Mouse (Mus musculus): Measurements from ENCODE around the gene Rhobtb1. TPM values are rescaled to one million over a fixed set of nuclear protein-coding genes. Genes with fewer than 3 reads are reported as not detected.

Gene Rhobtb1
- polyA plus RNA-seq, 1 experiment from 2014 or later = 16.1 TPM

DNA sequence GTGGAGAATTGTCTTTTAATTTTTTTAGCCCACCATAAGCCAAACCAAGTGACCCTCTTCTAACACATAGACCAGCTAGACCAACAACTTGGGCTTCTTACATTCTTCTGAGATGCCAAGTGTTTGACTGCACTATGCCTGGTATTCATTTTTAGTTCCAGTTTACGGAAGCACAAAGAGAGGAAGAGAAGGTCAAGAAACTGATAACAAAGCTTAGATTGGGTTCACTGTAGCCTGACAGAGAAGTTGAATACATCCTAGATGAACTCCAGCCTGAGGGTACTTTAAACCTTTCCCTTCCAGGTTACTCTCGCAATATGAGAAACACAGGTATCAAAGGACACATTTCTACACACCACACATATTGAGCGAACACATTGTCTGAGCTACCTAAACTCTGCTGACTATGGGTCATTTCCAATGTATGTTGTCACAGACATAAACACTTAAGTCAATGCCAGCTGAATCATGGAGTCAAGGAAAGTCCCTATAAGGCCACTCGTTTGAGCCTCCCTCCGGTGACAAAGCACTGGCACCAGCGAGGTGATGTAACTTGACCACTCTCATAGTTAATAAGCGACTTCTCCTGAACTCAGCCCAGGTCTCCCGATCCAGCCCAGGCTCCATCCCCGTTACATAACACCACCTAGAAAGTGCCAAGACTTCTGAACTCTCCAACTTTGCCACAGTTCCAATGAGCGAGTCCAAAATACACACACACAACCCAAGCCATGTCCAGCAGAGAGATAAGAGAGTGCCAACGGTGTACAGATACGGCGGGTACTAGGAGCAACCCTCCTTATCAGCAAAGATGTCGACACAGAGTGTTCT lies 67.4 kb downstream of the Rhobtb1 start:
- ATAC-seq (ENCODE audit: insufficient read depth, low FRiP score, low TSS enrichment) = no peak
- no peaks in the 10 kb centered on the region for H3K36me3 ChIP-seq (ENCODE audit: control insufficient read depth, insufficient read depth, low read length)
- 92% methylated on average over 14 of the region's 14 CpGs for WGBS

GRCm38 (mm10) chr10:69219289-69219626 lies 68.0 kb downstream of the Rhobtb1 start:
- Histone ChIP-seq H3K9me3 (ENCODE audit: control insufficient read depth, low read length) (no peaks in the 10 kb centered on the region), H3K27ac (ENCODE audit: low read depth, low read length) (no peak overlapping the region), H3K4me2 (ENCODE audit: low read depth) (no peak overlapping the region), H3K4me3 (ENCODE audit: low read depth, low read length) (no peak overlapping the region), H3K4me1 (ENCODE audit: control insufficient read depth, insufficient read depth, low read length) (0 out of 2 replicates have a peak, but pooled peaks cover 2% of the 10 kb centered on the region), H3K36me3 (ENCODE audit: control insufficient read depth, insufficient read depth, low read length) (no peaks in the 10 kb centered on the region), H3K9ac (ENCODE audit: low read length) (no peak overlapping the region), H3K27me3 (ENCODE audit: control insufficient read depth, insufficient read depth, low read length) (no peaks in the 10 kb centered on the region)
- no peak for ATAC-seq (ENCODE audit: insufficient read depth, low FRiP score, low TSS enrichment)
- WGBS = 96% methylated on average over 2 of the region's 2 CpGs
- DNase-seq (ENCODE audit: low spot score) = no peak

More for the DNA sequence above, 67.4 kb downstream of the Rhobtb1 start:
- no peak for DNase-seq (ENCODE audit: low spot score)
- Histone ChIP-seq H3K4me1 (ENCODE audit: control insufficient read depth, insufficient read depth, low read length) (peaks cover 5% of the 10 kb centered on the region; the same call in 1 of the 2 replicates), H3K27ac (ENCODE audit: low read depth, low read length) (no peak overlapping the region), H3K4me3 (ENCODE audit: low read depth, low read length) (no peak overlapping the region), H3K9me3 (ENCODE audit: control insufficient read depth, low read length) (no peaks in the 10 kb centered on the region), H3K9ac (ENCODE audit: low read length) (no peak overlapping the region), H3K27me3 (ENCODE audit: control insufficient read depth, insufficient read depth, low read length) (no peaks in the 10 kb centered on the region), H3K4me2 (ENCODE audit: low read depth) (no peak overlapping the region)

DNA sequence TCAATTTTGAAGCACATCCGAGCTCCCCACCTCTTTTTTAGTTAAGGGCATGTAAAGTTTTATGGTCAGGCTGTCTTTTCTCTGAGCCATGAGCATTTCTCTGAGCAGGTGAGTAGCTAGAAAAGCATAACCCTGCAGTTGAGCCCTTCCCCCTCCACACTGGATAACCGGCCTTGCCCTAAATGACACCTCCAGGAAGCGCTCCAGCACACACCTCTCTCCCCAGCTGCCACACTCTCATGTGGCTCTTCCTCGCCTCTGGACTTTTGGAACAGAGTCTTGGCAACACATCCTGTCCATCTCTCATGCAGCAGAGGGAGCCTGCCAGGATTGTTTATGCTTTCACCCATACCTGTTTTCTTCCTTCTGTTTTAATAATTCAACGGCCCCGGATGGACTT lies 69.1 kb downstream of the Rhobtb1 start:
- Histone ChIP-seq H3K9me3 (ENCODE audit: control insufficient read depth, low read length) (no peaks in the 10 kb centered on the region), H3K27ac (ENCODE audit: low read depth, low read length) (no peak overlapping the region), H3K4me1 (ENCODE audit: control insufficient read depth, insufficient read depth, low read length) (no peaks in the 10 kb centered on the region), H3K4me3 (ENCODE audit: low read depth, low read length) (no peak overlapping the region), H3K36me3 (ENCODE audit: control insufficient read depth, insufficient read depth, low read length) (no peaks in the 10 kb centered on the region), H3K27me3 (ENCODE audit: control insufficient read depth, insufficient read depth, low read length) (no peaks in the 10 kb centered on the region), H3K4me2 (ENCODE audit: low read depth) (no peak overlapping the region), H3K9ac (ENCODE audit: low read length) (no peak overlapping the region)
- 85% methylated on average over 6 of the region's 6 CpGs for WGBS
- ATAC-seq (ENCODE audit: insufficient read depth, low FRiP score, low TSS enrichment) (no peak), DNase-seq (ENCODE audit: low spot score) (no peak)

DNA sequence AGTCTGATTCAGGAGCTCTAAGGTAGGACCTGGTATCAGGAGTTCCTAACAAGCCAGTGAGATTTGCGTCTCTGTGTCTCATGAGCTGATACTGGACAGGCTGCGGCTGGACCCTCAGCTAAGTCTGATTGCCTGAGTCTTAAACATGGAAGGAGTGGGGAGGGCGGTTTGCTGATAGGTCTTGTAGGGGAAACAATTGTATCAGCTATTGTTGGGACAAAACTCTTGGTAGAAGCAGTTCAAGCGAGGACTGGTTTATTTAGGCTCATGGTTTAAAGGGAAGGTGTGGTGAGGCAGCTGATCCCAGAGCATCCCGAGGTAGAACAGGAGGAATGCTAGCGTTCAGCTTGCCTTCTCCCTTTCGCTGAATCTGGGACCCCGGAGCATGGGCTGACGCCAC lies 69.9 kb downstream of the Rhobtb1 start:
- Histone ChIP-seq H3K27me3 (ENCODE audit: control insufficient read depth, insufficient read depth, low read length) (no peaks in the 10 kb centered on the region), H3K9ac (ENCODE audit: low read length) (no peak overlapping the region), H3K4me2 (ENCODE audit: low read depth) (no peak overlapping the region), H3K9me3 (ENCODE audit: control insufficient read depth, low read length) (no peaks in the 10 kb centered on the region), H3K36me3 (ENCODE audit: control insufficient read depth, insufficient read depth, low read length) (no peaks in the 10 kb centered on the region), H3K27ac (ENCODE audit: low read depth, low read length) (no peak overlapping the region), H3K4me1 (ENCODE audit: control insufficient read depth, insufficient read depth, low read length) (no peaks in the 10 kb centered on the region), H3K4me3 (ENCODE audit: low read depth, low read length) (no peak overlapping the region)
- no peak for DNase-seq (ENCODE audit: low spot score)
- 92% methylated on average over 9 of the region's 9 CpGs for WGBS
- no peak for ATAC-seq (ENCODE audit: insufficient read depth, low FRiP score, low TSS enrichment)

DNA sequence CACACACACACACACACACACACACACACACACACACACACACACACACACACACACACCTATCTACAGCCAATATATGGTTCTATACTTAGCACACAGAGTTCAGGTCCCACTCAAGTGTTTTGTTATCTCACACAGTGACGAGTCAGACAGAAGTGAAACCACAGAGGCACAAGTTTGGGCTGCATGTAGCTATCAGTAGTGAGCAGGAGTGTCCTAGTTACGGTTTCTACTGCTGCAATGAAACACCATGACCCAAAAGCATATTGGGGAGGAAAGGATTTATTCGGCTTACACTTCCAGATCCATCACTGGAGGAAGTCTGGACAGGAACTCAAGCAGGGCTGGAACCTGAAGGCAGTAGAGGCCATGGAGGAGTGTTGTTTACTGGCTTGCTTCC lies 70.7 kb downstream of the Rhobtb1 start:
- Histone ChIP-seq H3K9me3 (ENCODE audit: control insufficient read depth, low read length) (no peaks in the 10 kb centered on the region), H3K4me3 (ENCODE audit: low read depth, low read length) (no peak overlapping the region), H3K4me2 (ENCODE audit: low read depth) (no peak overlapping the region), H3K4me1 (ENCODE audit: control insufficient read depth, insufficient read depth, low read length) (no peaks in the 10 kb centered on the region), H3K9ac (ENCODE audit: low read length) (no peak overlapping the region), H3K27me3 (ENCODE audit: control insufficient read depth, insufficient read depth, low read length) (no peaks in the 10 kb centered on the region), H3K36me3 (ENCODE audit: control insufficient read depth, insufficient read depth, low read length) (no peaks in the 10 kb centered on the region), H3K27ac (ENCODE audit: low read depth, low read length) (no peak overlapping the region)
- DNase-seq (ENCODE audit: low spot score) (no peak), ATAC-seq (ENCODE audit: insufficient read depth, low FRiP score, low TSS enrichment) (no peak)
- WGBS = 89% methylated on average over 3 of the region's 3 CpGs

DNA sequence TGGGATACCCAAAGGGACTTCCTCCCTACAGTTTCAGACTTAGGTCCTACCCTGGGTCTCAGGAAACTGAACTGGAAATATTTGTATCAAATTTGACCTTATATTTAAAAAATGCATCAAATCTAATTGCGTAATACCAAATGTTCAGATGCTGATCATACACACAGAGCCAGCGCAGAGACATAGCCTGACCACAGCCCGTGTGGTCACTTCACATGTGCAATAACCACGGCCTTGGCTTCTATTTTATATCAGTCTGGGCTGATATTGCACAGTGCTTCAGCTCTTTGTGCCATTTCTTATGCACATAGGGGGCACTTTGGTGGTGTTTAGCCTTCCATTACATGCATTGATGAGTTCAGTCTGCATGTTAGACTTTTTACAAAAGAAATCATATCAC lies 72.0 kb downstream of the Rhobtb1 start:
- Histone ChIP-seq H3K27ac (ENCODE audit: low read depth, low read length) (no peak overlapping the region), H3K9ac (ENCODE audit: low read length) (no peak overlapping the region), H3K4me3 (ENCODE audit: low read depth, low read length) (no peak overlapping the region), H3K27me3 (ENCODE audit: control insufficient read depth, insufficient read depth, low read length) (no peaks in the 10 kb centered on the region), H3K36me3 (ENCODE audit: control insufficient read depth, insufficient read depth, low read length) (no peaks in the 10 kb centered on the region), H3K9me3 (ENCODE audit: control insufficient read depth, low read length) (no peaks in the 10 kb centered on the region), H3K4me2 (ENCODE audit: low read depth) (no peak overlapping the region), H3K4me1 (ENCODE audit: control insufficient read depth, insufficient read depth, low read length) (no peaks in the 10 kb centered on the region)
- DNase-seq (ENCODE audit: low spot score) (no peak), ATAC-seq (ENCODE audit: insufficient read depth, low FRiP score, low TSS enrichment) (no peak)
- 88% methylated on average over 4 of the region's 4 CpGs for WGBS

GRCm38 (mm10) chr10:69224276-69224675 lies 73.0 kb downstream of the Rhobtb1 start:
- no peak overlapping the region for H3K27ac ChIP-seq (ENCODE audit: low read depth, low read length)
- H3K4me2 ChIP-seq (ENCODE audit: low read depth) = no peak overlapping the region
- 76% methylated on average over 7 of the region's 7 CpGs for WGBS
- no peaks in the 10 kb centered on the region for H3K4me1 ChIP-seq (ENCODE audit: control insufficient read depth, insufficient read depth, low read length)
- H3K4me3 ChIP-seq (ENCODE audit: low read depth, low read length) = no peak overlapping the region
- DNase-seq (ENCODE audit: low spot score) (no peak), ATAC-seq (ENCODE audit: insufficient read depth, low FRiP score, low TSS enrichment) (no peak)
- no peaks in the 10 kb centered on the region for H3K36me3 ChIP-seq (ENCODE audit: control insufficient read depth, insufficient read depth, low read length)
- no peaks in the 10 kb centered on the region for H3K27me3 ChIP-seq (ENCODE audit: control insufficient read depth, insufficient read depth, low read length)
- no peaks in the 10 kb centered on the region for H3K9me3 ChIP-seq (ENCODE audit: control insufficient read depth, low read length)
- no peak overlapping the region for H3K9ac ChIP-seq (ENCODE audit: low read length)

DNA sequence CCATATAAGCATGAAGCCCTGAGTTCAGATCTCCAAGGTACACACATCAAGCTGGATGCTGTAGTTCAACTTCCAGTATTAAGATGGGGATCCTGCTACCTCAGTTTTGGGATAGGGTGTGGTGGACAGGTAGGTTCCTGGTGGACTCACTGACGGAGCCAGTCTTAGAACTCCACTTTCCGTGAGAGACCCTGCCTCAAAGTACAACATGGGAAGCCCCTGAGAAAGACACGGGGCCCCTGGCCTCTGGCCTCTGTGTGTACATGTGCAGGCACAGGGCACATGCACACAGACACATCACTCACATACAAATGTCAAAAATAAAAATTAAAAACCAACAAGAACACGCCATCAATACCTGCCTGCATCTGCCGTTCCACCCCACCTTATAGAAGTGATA lies 74.2 kb downstream of the Rhobtb1 start:
- WGBS = 92% methylated on average over 5 of the region's 5 CpGs
- no peaks in the 10 kb centered on the region for H3K4me1 ChIP-seq (ENCODE audit: control insufficient read depth, insufficient read depth, low read length)
- ATAC-seq (ENCODE audit: insufficient read depth, low FRiP score, low TSS enrichment) = no peak
- no peaks in the 10 kb centered on the region for H3K36me3 ChIP-seq (ENCODE audit: control insufficient read depth, insufficient read depth, low read length)
- H3K9ac ChIP-seq (ENCODE audit: low read length) = no peak overlapping the region
- H3K27me3 ChIP-seq (ENCODE audit: control insufficient read depth, insufficient read depth, low read length) = no peaks in the 10 kb centered on the region
- no peaks in the 10 kb centered on the region for H3K9me3 ChIP-seq (ENCODE audit: control insufficient read depth, low read length)
- H3K27ac ChIP-seq (ENCODE audit: low read depth, low read length) = no peak overlapping the region
- no peak overlapping the region for H3K4me2 ChIP-seq (ENCODE audit: low read depth)
- no peak overlapping the region for H3K4me3 ChIP-seq (ENCODE audit: low read depth, low read length)
- no peak for DNase-seq (ENCODE audit: low spot score)

GRCm38 (mm10) chr10:69225951-69226350 lies 74.7 kb downstream of the Rhobtb1 start:
- H3K36me3 ChIP-seq (ENCODE audit: control insufficient read depth, insufficient read depth, low read length) = no peaks in the 10 kb centered on the region
- no peaks in the 10 kb centered on the region for H3K9me3 ChIP-seq (ENCODE audit: control insufficient read depth, low read length)
- H3K27ac ChIP-seq (ENCODE audit: low read depth, low read length) = no peak overlapping the region
- no peaks in the 10 kb centered on the region for H3K27me3 ChIP-seq (ENCODE audit: control insufficient read depth, insufficient read depth, low read length)
- H3K4me3 ChIP-seq (ENCODE audit: low read depth, low read length) = no peak overlapping the region
- no peak for ATAC-seq (ENCODE audit: insufficient read depth, low FRiP score, low TSS enrichment)
- no peaks in the 10 kb centered on the region for H3K4me1 ChIP-seq (ENCODE audit: control insufficient read depth, insufficient read depth, low read length)
- no peak overlapping the region for H3K4me2 ChIP-seq (ENCODE audit: low read depth)
- no peak overlapping the region for H3K9ac ChIP-seq (ENCODE audit: low read length)
- WGBS = 83% methylated on average over 8 of the region's 8 CpGs
- no peak for DNase-seq (ENCODE audit: low spot score)
